In genomic region chr1:91373414-91373835, GRCm38 (mm10) we compare ENCODE assay signal across 22 mouse cellular contexts. TPM values are rescaled to one million over a fixed set of nuclear protein-coding genes. Genes with fewer than 3 reads are reported as not detected.
DNase-seq lines count a peak whose midpoint lies in the region; ATAC-seq and TF ChIP-seq lines count a peak whose summit lies in the region.
"Had no signal": no experiment of that assay in that cellular context is flagged by ENCODE, and none has a peak within 500 bp of the region (broad histone marks: within the 10 kb centered on the region; RNA-seq: fewer than 3 reads in every experiment).

No protein-coding gene starts in this region.

- H3K4me1 ChIP-seq in limb, embryonic 14.5 days (ENCODE audit: control insufficient read depth, insufficient read depth, low read length): no peaks in the 10 kb centered on the region
- H3K4me1 ChIP-seq in limb, embryonic 10.5 days: no peaks in the 10 kb centered on the region
- H3K4me1 ChIP-seq in liver, embryonic 14.5 days (replicated peaks; ENCODE audit: control insufficient read depth in 2 of 2, insufficient read depth in 2 of 2, low read length in 1 of 2): peaks cover 15 to 22% of the 10 kb centered on the region in 2 experiments
- H3K4me1 ChIP-seq in intestine, postnatal 0 days (replicated peaks; ENCODE audit: control insufficient read depth, insufficient read depth, low read length): no peaks in the 10 kb centered on the region; the same call in 1 of the 2 replicates
- H3K4me1 ChIP-seq: hindbrain, embryonic 13.5 days; midbrain, embryonic 12.5 days; neural tube, embryonic 15.5 days had no signal

- no peak for TF ChIP-seq CTCF in liver, embryonic 14.5 days (IDR thresholded peaks at IDR 0.05; ENCODE audit: low read depth)
- TF ChIP-seq CTCF in intestine, postnatal 0 days (IDR thresholded peaks at IDR 0.05; ENCODE audit: low read depth): no peak

- H3K9me3 ChIP-seq in limb, embryonic 14.5 days (ENCODE audit: control insufficient read depth, low read length): no peaks in the 10 kb centered on the region
- H3K9me3 ChIP-seq in limb, embryonic 10.5 days (replicated peaks): no peaks in the 10 kb centered on the region
- H3K9me3 ChIP-seq in liver, embryonic 14.5 days (ENCODE audit: control insufficient read depth, low read length): no peaks in the 10 kb centered on the region
- H3K9me3 ChIP-seq in intestine, postnatal 0 days (ENCODE audit: control insufficient read depth): no peaks in the 10 kb centered on the region
- H3K9me3 ChIP-seq: hindbrain, embryonic 13.5 days; intestine, embryonic 15.5 days; midbrain, embryonic 12.5 days; neural tube, embryonic 15.5 days had no signal

- no peak overlapping the region for H3K27ac ChIP-seq in limb, embryonic 14.5 days (replicated peaks; ENCODE audit: low read depth, low read length)
- H3K27ac ChIP-seq in limb, embryonic 10.5 days: no peak overlapping the region
- H3K27ac ChIP-seq in liver, embryonic 14.5 days: peak overlapping the region; percentile 72
- no peak overlapping the region for H3K27ac ChIP-seq in intestine, postnatal 0 days (ENCODE audit: low read depth, low read length)
- H3K27ac ChIP-seq: hindbrain, embryonic 13.5 days; intestine, embryonic 15.5 days; midbrain, embryonic 12.5 days; neural tube, embryonic 15.5 days had no signal

- H3K4me2 ChIP-seq in limb, embryonic 14.5 days (replicated peaks; ENCODE audit: low read depth, low read length, severe bottlenecking): no peak overlapping the region
- peak overlapping the region; percentile 36 for H3K4me2 ChIP-seq in liver, embryonic 14.5 days (ENCODE audit: low read depth)
- H3K4me2 ChIP-seq in intestine, postnatal 0 days (replicated peaks; ENCODE audit: low read depth): no peak overlapping the region
- H3K4me2 ChIP-seq: hindbrain, embryonic 13.5 days; intestine, embryonic 15.5 days; midbrain, embryonic 12.5 days; neural tube, embryonic 15.5 days had no signal

- peak; percentile 54; the same call in 1 of the 2 replicates for TF ChIP-seq EP300 in liver, embryonic 14.5 days (IDR thresholded peaks at IDR 0.05; ENCODE audit: low read depth)

- TF ChIP-seq POLR2A in limb, embryonic 14.5 days (IDR thresholded peaks at IDR 0.05; ENCODE audit: borderline replicate concordance, extremely low read depth, insufficient read depth, insufficient read length): no peak

- no peak overlapping the region for H3K4me3 ChIP-seq in limb, embryonic 14.5 days (replicated peaks; ENCODE audit: low read length)
- H3K4me3 ChIP-seq in limb, embryonic 10.5 days: no peak overlapping the region
- no peak overlapping the region for H3K4me3 ChIP-seq in liver, embryonic 14.5 days (ENCODE audit: insufficient read depth in 1 of 2, low read depth in 2 of 2, low read length in 2 of 2)
- no peak overlapping the region for H3K4me3 ChIP-seq in intestine, postnatal 0 days (ENCODE audit: low read depth, low read length)
- H3K4me3 ChIP-seq: hindbrain, embryonic 13.5 days; intestine, embryonic 15.5 days; midbrain, embryonic 12.5 days; neural tube, embryonic 15.5 days had no signal

- H3K36me3 ChIP-seq in limb, embryonic 14.5 days (ENCODE audit: control insufficient read depth, insufficient read depth, low read length): peaks cover 87% of the 10 kb centered on the region
- H3K36me3 ChIP-seq in limb, embryonic 10.5 days: peaks cover 93% of the 10 kb centered on the region
- H3K36me3 ChIP-seq in liver, embryonic 14.5 days (replicated peaks; ENCODE audit: control insufficient read depth, insufficient read depth, low read depth): peaks cover 73% of the 10 kb centered on the region
- H3K36me3 ChIP-seq in intestine, postnatal 0 days (ENCODE audit: control insufficient read depth, insufficient read depth): peaks cover 77% of the 10 kb centered on the region

- intact Hi-C loops in gastrocnemius, postnatal 14 days (cut with DNase I; ENCODE audit: low total_unique reads): no loop called here

- no peak for DNase-seq in limb, embryonic 14.5 days (ENCODE audit: low spot score)
- no peak for DNase-seq in limb, embryonic 10.5 days (ENCODE audit: low spot score)
- peak; percentile 87 for DNase-seq in c-Kit-positive CD71-positive TER-119-positive erythroid progenitor cells, embryonic 14.5 days (ENCODE audit: low spot score)
- DNase-seq in liver, embryonic 14.5 days (ENCODE audit: low read depth in 3 of 3, low spot score in 3 of 3): peak; percentile 61 to 83 (median 66)
- peak; percentile 56 to 71 for DNase-seq in spleen, postnatal 4 days (ENCODE audit: low spot score in 2 of 2)
- no peak for DNase-seq in gastrocnemius, postnatal 14 days
- DNase-seq: adrenal gland, postnatal 36 days; cerebellum, postnatal 25 days; forebrain, postnatal 0 days; heart, postnatal 10 days; lung, postnatal 36 days; right cerebral cortex, postnatal 4 days; thymus, postnatal 36 days had no signal

- H3K9ac ChIP-seq in limb, embryonic 14.5 days (ENCODE audit: low read depth, low read length, severe bottlenecking): no peak overlapping the region
- no peak overlapping the region for H3K9ac ChIP-seq in liver, embryonic 14.5 days (replicated peaks)
- no peak overlapping the region for H3K9ac ChIP-seq in intestine, postnatal 0 days (ENCODE audit: low read depth, low read length)
- H3K9ac ChIP-seq: forebrain, postnatal 0 days; hindbrain, embryonic 13.5 days; intestine, embryonic 15.5 days; midbrain, embryonic 12.5 days; neural tube, embryonic 15.5 days had no signal

- H3K27me3 ChIP-seq in limb, embryonic 14.5 days (ENCODE audit: control insufficient read depth, insufficient read depth, low read length): no peaks in the 10 kb centered on the region
- 0 out of 2 replicates have a peak, but pooled peaks cover under 1% of the 10 kb centered on the region for H3K27me3 ChIP-seq in limb, embryonic 10.5 days (ENCODE audit: low read depth, poor library complexity, severe bottlenecking)
- no peaks in the 10 kb centered on the region for H3K27me3 ChIP-seq in liver, embryonic 14.5 days (ENCODE audit: control insufficient read depth, insufficient read depth, low read length)
- no peaks in the 10 kb centered on the region for H3K27me3 ChIP-seq in intestine, postnatal 0 days (replicated peaks; ENCODE audit: control insufficient read depth, insufficient read depth, low read length)
- H3K27me3 ChIP-seq: hindbrain, embryonic 13.5 days; intestine, embryonic 15.5 days; midbrain, embryonic 12.5 days; neural tube, embryonic 15.5 days had no signal

- WGBS in limb, embryonic 14.5 days: 91% methylated on average over 6 of the region's 6 CpGs
- WGBS in limb, embryonic 10.5 days: 96% methylated on average over 6 of the region's 6 CpGs
- WGBS in liver, embryonic 14.5 days (ENCODE audit: insufficient replicate concordance): 24% methylated on average over 6 of the region's 6 CpGs
- 85% methylated on average over 6 of the region's 6 CpGs for WGBS in intestine, postnatal 0 days

- ATAC-seq in limb, embryonic 14.5 days (ENCODE audit: low FRiP score, low read depth): peak; percentile 13; the same call in 1 of the 2 replicates
- peak; percentile 89 for ATAC-seq in liver, embryonic 14.5 days (ENCODE audit: insufficient read depth)
- ATAC-seq in intestine, postnatal 0 days: no peak
- ATAC-seq: forebrain, postnatal 0 days; intestine, embryonic 15.5 days had no signal

RNA-seq across cellular contexts. Expression of gene Erfe, which starts 7.2 kb away (rescaled TPM):
- polyA plus RNA-seq in limb, embryonic 14.5 days (2012; rRNA removed): 2.1 and 2.2 TPM in 2 replicates
- polyA plus RNA-seq in limb, embryonic 14.5 days (2014; fragmentation: Nextera tagmentation; extraction: Ambion mirVana): 1.5 and 1.9 TPM in 2 replicates
- polyA plus RNA-seq in limb, embryonic 10.5 days (2016; fragmentation: Nextera tagmentation; extraction: Ambion mirVana): 1.4 and 1.8 TPM in 2 replicates
- 2.2 and 2.7 TPM in 2 replicates for polyA plus RNA-seq in liver, embryonic 14.5 days (2012; rRNA removed)
- 2.3 and 2.4 TPM in 2 replicates for polyA plus RNA-seq in liver, embryonic 14.5 days (2014; fragmentation: Nextera tagmentation; extraction: Ambion mirVana)
- polyA plus RNA-seq in intestine, postnatal 0 days (2015; fragmentation: Nextera tagmentation; extraction: Ambion mirVana): 2.7 and 3.1 TPM in 2 replicates
- total RNA-seq in gastrocnemius, postnatal 14 days (2021): 1 to 10 TPM; 2.0 to 2.6 TPM
- total RNA-seq: layer of hippocampus, postnatal 25 days; liver, adult 2 months had no signal
- polyA plus RNA-seq: liver, adult 2 months had no signal

RNA-seq across cellular contexts. Expression of gene Klhl30, which starts 22.6 kb away (rescaled TPM):
- polyA plus RNA-seq in limb, embryonic 14.5 days (2012; rRNA removed): 4.1 and 4.6 TPM in 2 replicates
- 3.3 and 3.7 TPM in 2 replicates for polyA plus RNA-seq in limb, embryonic 14.5 days (2014; fragmentation: Nextera tagmentation; extraction: Ambion mirVana)
- polyA plus RNA-seq in limb, embryonic 10.5 days (2016; fragmentation: Nextera tagmentation; extraction: Ambion mirVana): 0.09 TPM in 1 of 2 replicates, not detected in the other
- polyA plus RNA-seq in liver, embryonic 14.5 days (2012; rRNA removed): 0.01 and 0.02 TPM in 2 replicates
- polyA plus RNA-seq in liver, embryonic 14.5 days (2014; fragmentation: Nextera tagmentation; extraction: Ambion mirVana): not detected in 2 replicates
- polyA plus RNA-seq in intestine, postnatal 0 days (2015; fragmentation: Nextera tagmentation; extraction: Ambion mirVana): 1.3 and 1.8 TPM in 2 replicates
- 10 to 100 TPM; 50.4 to 72.9 TPM for total RNA-seq in gastrocnemius, postnatal 14 days (2021)
- total RNA-seq: layer of hippocampus, postnatal 25 days; liver, adult 2 months had no signal
- polyA plus RNA-seq: liver, adult 2 months had no signal

RNA-seq across cellular contexts. Expression of gene Ilkap, which starts 25.2 kb away (rescaled TPM):
- 130 and 142 TPM in 2 replicates for polyA plus RNA-seq in limb, embryonic 14.5 days (2012; rRNA removed)
- 140 and 158 TPM in 2 replicates for polyA plus RNA-seq in limb, embryonic 14.5 days (2014; fragmentation: Nextera tagmentation; extraction: Ambion mirVana)
- polyA plus RNA-seq in limb, embryonic 10.5 days (2016; fragmentation: Nextera tagmentation; extraction: Ambion mirVana): 185 and 190 TPM in 2 replicates
- polyA plus RNA-seq in liver, embryonic 14.5 days (2012; rRNA removed): 30.9 and 46.0 TPM in 2 replicates
- 62.1 and 65.8 TPM in 2 replicates for polyA plus RNA-seq in liver, embryonic 14.5 days (2014; fragmentation: Nextera tagmentation; extraction: Ambion mirVana)
- 51.2 TPM in 2 replicates for polyA plus RNA-seq in intestine, postnatal 0 days (2015; fragmentation: Nextera tagmentation; extraction: Ambion mirVana)
- 10 to 100 TPM; 32.1 to 33.4 TPM for total RNA-seq in gastrocnemius, postnatal 14 days (2021)

RNA-seq across cellular contexts. Expression of gene Hes6, which starts 40.4 kb away (rescaled TPM):
- 82.8 and 104 TPM in 2 replicates for polyA plus RNA-seq in limb, embryonic 14.5 days (2012; rRNA removed)
- 91.0 and 91.6 TPM in 2 replicates for polyA plus RNA-seq in limb, embryonic 14.5 days (2014; fragmentation: Nextera tagmentation; extraction: Ambion mirVana)
- polyA plus RNA-seq in limb, embryonic 10.5 days (2016; fragmentation: Nextera tagmentation; extraction: Ambion mirVana): 86.2 and 111 TPM in 2 replicates
- polyA plus RNA-seq in liver, embryonic 14.5 days (2012; rRNA removed): 11.2 and 12.9 TPM in 2 replicates
- 14.5 and 15.1 TPM in 2 replicates for polyA plus RNA-seq in liver, embryonic 14.5 days (2014; fragmentation: Nextera tagmentation; extraction: Ambion mirVana)
- 84.1 and 84.8 TPM in 2 replicates for polyA plus RNA-seq in intestine, postnatal 0 days (2015; fragmentation: Nextera tagmentation; extraction: Ambion mirVana)
- 10 to 100 TPM; 13.6 to 15.2 TPM for total RNA-seq in gastrocnemius, postnatal 14 days (2021)

RNA-seq across cellular contexts. Expression of gene Espnl, which starts 51.5 kb away (rescaled TPM):
- 0.08 and 0.10 TPM in 2 replicates for polyA plus RNA-seq in limb, embryonic 14.5 days (2012; rRNA removed)
- polyA plus RNA-seq in limb, embryonic 14.5 days (2014; fragmentation: Nextera tagmentation; extraction: Ambion mirVana): 0.03 and 0.08 TPM in 2 replicates
- not detected in 2 replicates for polyA plus RNA-seq in limb, embryonic 10.5 days (2016; fragmentation: Nextera tagmentation; extraction: Ambion mirVana)
- polyA plus RNA-seq in liver, embryonic 14.5 days (2012; rRNA removed): 0.01 and 0.03 TPM in 2 replicates
- polyA plus RNA-seq in liver, embryonic 14.5 days (2014; fragmentation: Nextera tagmentation; extraction: Ambion mirVana): 0.01 TPM in 1 of 2 replicates, not detected in the other
- not detected in 2 replicates for polyA plus RNA-seq in intestine, postnatal 0 days (2015; fragmentation: Nextera tagmentation; extraction: Ambion mirVana)
- under 1 TPM; 0.07 to 0.18 TPM for total RNA-seq in gastrocnemius, postnatal 14 days (2021)
- total RNA-seq: gastrocnemius, adult 8-10 months; heart, adult 8-10 months; layer of hippocampus, postnatal 25 days; liver, adult 2 months had no signal

Comparison
In these comparisons a context has a peak if more than half of its experiments do, and no peak if none do; other contexts are left out.
1. DNase-seq: peak in c-Kit-positive CD71-positive TER-119-positive erythroid progenitor cells, embryonic 14.5 days (single experiment), liver, embryonic 14.5 days (3 of 3) and spleen, postnatal 4 days (2 of 2); none in limb, embryonic 14.5 days (single experiment), limb, embryonic 10.5 days (single experiment) and gastrocnemius, postnatal 14 days (single experiment).